In the genomic region with DNA sequence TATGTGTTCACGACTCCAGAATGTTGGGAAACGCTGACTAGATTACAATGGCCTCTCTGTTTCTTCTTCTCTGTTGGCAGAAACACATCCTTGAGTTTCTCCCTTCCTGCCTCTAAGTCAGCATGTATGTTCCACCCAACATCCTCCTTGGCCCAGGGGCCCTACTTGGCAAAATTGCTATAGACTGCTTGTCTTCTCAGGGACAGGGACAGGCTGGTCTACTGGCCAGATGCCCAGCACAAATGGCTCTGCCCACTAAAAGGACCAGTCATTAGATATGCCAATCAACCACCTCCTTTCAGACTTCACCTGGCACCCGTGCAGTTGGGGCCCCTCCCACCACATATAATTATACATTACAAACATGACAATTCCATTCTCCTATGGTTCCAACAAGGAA, we compare ENCODE assay signal across 27 mouse cellular contexts. TPM values are rescaled to one million over a fixed set of nuclear protein-coding genes. Genes with fewer than 3 reads are reported as not detected.
DNase-seq lines count a peak whose midpoint lies in the region; ATAC-seq and TF ChIP-seq lines count a peak whose summit lies in the region.
"Had no signal": no experiment of that assay in that cellular context is flagged by ENCODE, and none has a peak within 500 bp of the region (broad histone marks: within the 10 kb centered on the region; RNA-seq: fewer than 3 reads in every experiment).

No protein-coding gene starts in this region.

- no peak for ATAC-seq in embryonic facial prominence, embryonic 14.5 days (ENCODE audit: low read depth)
- peak; percentile 57; the same call in 1 of the 2 replicates for ATAC-seq in hindbrain, embryonic 16.5 days
- no peak for ATAC-seq in hindbrain, embryonic 12.5 days (ENCODE audit: low FRiP score)
- ATAC-seq in midbrain, postnatal 0 days (ENCODE audit: low FRiP score): no peak
- no peak for ATAC-seq in midbrain, embryonic 15.5 days (replicated peaks)
- ATAC-seq: inflammation-experienced regulatory T-cells, adult 6 months; lung, postnatal 0 days; midbrain, embryonic 16.5 days; Patski had no signal

- H3K27ac ChIP-seq in embryonic facial prominence, embryonic 14.5 days (replicated peaks; ENCODE audit: low read depth, low read length): no peak overlapping the region
- no peak overlapping the region for H3K27ac ChIP-seq in embryonic facial prominence, embryonic 10.5 days (replicated peaks)
- H3K27ac ChIP-seq in hindbrain, embryonic 16.5 days (ENCODE audit: low read depth, low read length): no peak overlapping the region
- H3K27ac ChIP-seq in hindbrain, embryonic 12.5 days: no peak overlapping the region
- H3K27ac ChIP-seq in midbrain, postnatal 0 days (ENCODE audit: low read depth, low read length): no peak overlapping the region
- H3K27ac ChIP-seq in midbrain, embryonic 15.5 days: no peak overlapping the region
- H3K27ac ChIP-seq: kidney, embryonic 15.5 days; limb, embryonic 13.5 days; liver, embryonic 13.5 days; macrophage; neural tube, embryonic 12.5 days; stomach, postnatal 0 days had no signal

- TF ChIP-seq CTCF in midbrain, postnatal 0 days (IDR thresholded peaks at IDR 0.05): no peak

- H3K4me3 ChIP-seq in embryonic facial prominence, embryonic 14.5 days (ENCODE audit: low read depth, low read length): no peak overlapping the region
- no peak overlapping the region for H3K4me3 ChIP-seq in embryonic facial prominence, embryonic 10.5 days
- H3K4me3 ChIP-seq in hindbrain, embryonic 16.5 days (ENCODE audit: low read length): no peak overlapping the region
- no peak overlapping the region for H3K4me3 ChIP-seq in hindbrain, embryonic 12.5 days
- H3K4me3 ChIP-seq in midbrain, postnatal 0 days (ENCODE audit: low read depth, low read length): no peak overlapping the region
- H3K4me3 ChIP-seq in midbrain, embryonic 15.5 days: no peak overlapping the region
- H3K4me3 ChIP-seq: kidney, embryonic 15.5 days; limb, embryonic 13.5 days; liver, embryonic 13.5 days; myocyte; neural tube, embryonic 12.5 days had no signal

- H3K27me3 ChIP-seq in embryonic facial prominence, embryonic 14.5 days (replicated peaks; ENCODE audit: control insufficient read depth, insufficient read depth, low read length): no peaks in the 10 kb centered on the region
- H3K27me3 ChIP-seq in embryonic facial prominence, embryonic 10.5 days (replicated peaks; ENCODE audit: low read depth, poor library complexity, severe bottlenecking): no peaks in the 10 kb centered on the region
- H3K27me3 ChIP-seq in hindbrain, embryonic 16.5 days (replicated peaks; ENCODE audit: control insufficient read depth, insufficient read depth, low read length): no peaks in the 10 kb centered on the region
- 0 out of 2 replicates have a peak, but pooled peaks cover 2% of the 10 kb centered on the region for H3K27me3 ChIP-seq in hindbrain, embryonic 12.5 days
- H3K27me3 ChIP-seq in midbrain, postnatal 0 days (ENCODE audit: insufficient read depth, low read length): no peaks in the 10 kb centered on the region
- H3K27me3 ChIP-seq in midbrain, embryonic 15.5 days (replicated peaks): no peaks in the 10 kb centered on the region
- H3K27me3 ChIP-seq: kidney, embryonic 15.5 days; limb, embryonic 13.5 days; liver, embryonic 13.5 days; neural tube, embryonic 12.5 days; Patski had no signal

- no peaks in the 10 kb centered on the region; the same call in 1 of the 2 replicates for H3K4me1 ChIP-seq in embryonic facial prominence, embryonic 14.5 days (ENCODE audit: control insufficient read depth, insufficient read depth, low read length)
- peaks cover 7% of the 10 kb centered on the region; the same call in 1 of the 2 replicates for H3K4me1 ChIP-seq in embryonic facial prominence, embryonic 10.5 days
- H3K4me1 ChIP-seq in hindbrain, embryonic 16.5 days (ENCODE audit: control insufficient read depth, insufficient read depth, low read depth, low read length): 0 out of 2 replicates have a peak, but pooled peaks cover 2% of the 10 kb centered on the region
- no peaks in the 10 kb centered on the region for H3K4me1 ChIP-seq in hindbrain, embryonic 12.5 days
- no peaks in the 10 kb centered on the region for H3K4me1 ChIP-seq in midbrain, postnatal 0 days (ENCODE audit: insufficient read depth, low read length)
- H3K4me1 ChIP-seq in midbrain, embryonic 15.5 days: peaks cover 7% of the 10 kb centered on the region; the same call in 1 of the 2 replicates
- H3K4me1 ChIP-seq: kidney, embryonic 15.5 days; neural tube, embryonic 12.5 days had no signal

- peak; percentile 19 for DNase-seq in embryonic facial prominence, embryonic 14.5 days (ENCODE audit: low spot score)
- no peak for DNase-seq in embryonic facial prominence, embryonic 10.5 days (ENCODE audit: low spot score)
- peak; percentile 42 for DNase-seq in midbrain, postnatal 0 days (ENCODE audit: low spot score)
- DNase-seq in yolk sac, embryonic 10.5 days (ENCODE audit: low spot score): no peak
- DNase-seq: adrenal gland, postnatal 10 days; cerebellum, adult 11-12 months; gastrocnemius, postnatal 14 days; kidney, adult 11 months; kidney, postnatal 25 days; liver, embryonic 13.5 days; lung, adult 18-20 months; right cerebral cortex, adult 18-20 months; thymus, adult 18-20 months; thymus, postnatal 25 days had no signal

- 60% methylated on average over 3 of the region's 3 CpGs for WGBS in embryonic facial prominence, embryonic 14.5 days
- WGBS in embryonic facial prominence, embryonic 10.5 days: 84% methylated on average over 3 of the region's 3 CpGs
- WGBS in hindbrain, embryonic 16.5 days: 66% methylated on average over 3 of the region's 3 CpGs
- 76% methylated on average over 3 of the region's 3 CpGs for WGBS in hindbrain, embryonic 12.5 days
- WGBS in midbrain, postnatal 0 days: 70% methylated on average over 3 of the region's 3 CpGs
- 80% methylated on average over 3 of the region's 3 CpGs for WGBS in midbrain, embryonic 15.5 days

- H3K9me3 ChIP-seq in embryonic facial prominence, embryonic 14.5 days (ENCODE audit: control insufficient read depth, low read length): no peaks in the 10 kb centered on the region
- no peaks in the 10 kb centered on the region for H3K9me3 ChIP-seq in embryonic facial prominence, embryonic 10.5 days
- no peaks in the 10 kb centered on the region for H3K9me3 ChIP-seq in hindbrain, embryonic 16.5 days (ENCODE audit: control insufficient read depth, low read length)
- no peaks in the 10 kb centered on the region for H3K9me3 ChIP-seq in hindbrain, embryonic 12.5 days (replicated peaks)
- no peaks in the 10 kb centered on the region for H3K9me3 ChIP-seq in midbrain, postnatal 0 days (ENCODE audit: low read length)
- no peaks in the 10 kb centered on the region for H3K9me3 ChIP-seq in midbrain, embryonic 15.5 days
- H3K9me3 ChIP-seq: kidney, embryonic 15.5 days; limb, embryonic 13.5 days; liver, embryonic 13.5 days; neural tube, embryonic 12.5 days had no signal

- H3K4me2 ChIP-seq in embryonic facial prominence, embryonic 14.5 days (ENCODE audit: low read depth, low read length): no peak overlapping the region
- no peak overlapping the region for H3K4me2 ChIP-seq in hindbrain, embryonic 16.5 days (ENCODE audit: low read length)
- no peak overlapping the region for H3K4me2 ChIP-seq in hindbrain, embryonic 12.5 days (replicated peaks)
- H3K4me2 ChIP-seq in midbrain, postnatal 0 days (ENCODE audit: low read depth, low read length, poor library complexity, severe bottlenecking): no peak overlapping the region
- H3K4me2 ChIP-seq in midbrain, embryonic 15.5 days: no peak overlapping the region
- H3K4me2 ChIP-seq: kidney, embryonic 15.5 days; limb, embryonic 13.5 days; liver, embryonic 13.5 days; neural tube, embryonic 12.5 days had no signal

- no peaks in the 10 kb centered on the region for H3K36me3 ChIP-seq in embryonic facial prominence, embryonic 14.5 days (ENCODE audit: control insufficient read depth, insufficient read depth, low read length)
- no peaks in the 10 kb centered on the region for H3K36me3 ChIP-seq in embryonic facial prominence, embryonic 10.5 days (replicated peaks)
- H3K36me3 ChIP-seq in hindbrain, embryonic 16.5 days (ENCODE audit: control insufficient read depth, insufficient read depth, low read length): no peaks in the 10 kb centered on the region
- H3K36me3 ChIP-seq in hindbrain, embryonic 12.5 days: no peaks in the 10 kb centered on the region
- no peaks in the 10 kb centered on the region for H3K36me3 ChIP-seq in midbrain, postnatal 0 days (ENCODE audit: insufficient read depth, low read length)
- H3K36me3 ChIP-seq in midbrain, embryonic 15.5 days (replicated peaks): no peaks in the 10 kb centered on the region
- H3K36me3 ChIP-seq: kidney, embryonic 15.5 days; limb, embryonic 13.5 days; liver, embryonic 13.5 days; neural tube, embryonic 12.5 days had no signal

- H3K9ac ChIP-seq in embryonic facial prominence, embryonic 14.5 days (ENCODE audit: low read depth, low read length): no peak overlapping the region
- no peak overlapping the region for H3K9ac ChIP-seq in hindbrain, embryonic 16.5 days (ENCODE audit: low read depth, low read length)
- H3K9ac ChIP-seq in hindbrain, embryonic 12.5 days: no peak overlapping the region
- no peak overlapping the region for H3K9ac ChIP-seq in midbrain, postnatal 0 days (replicated peaks; ENCODE audit: low read length, poor library complexity, severe bottlenecking)
- no peak overlapping the region for H3K9ac ChIP-seq in midbrain, embryonic 15.5 days
- H3K9ac ChIP-seq: kidney, embryonic 15.5 days; limb, embryonic 13.5 days; liver, embryonic 13.5 days; neural tube, embryonic 12.5 days had no signal

RNA-seq across cellular contexts. Expression of a gene that starts 25.9 kb away (rescaled TPM):
- polyA plus RNA-seq in embryonic facial prominence, embryonic 14.5 days (2014; fragmentation: Nextera tagmentation; extraction: Ambion mirVana): 23.7 and 25.2 TPM in 2 replicates
- 12.2 and 14.6 TPM in 2 replicates for polyA plus RNA-seq in embryonic facial prominence, embryonic 10.5 days (2016; fragmentation: Nextera tagmentation; extraction: Ambion mirVana)
- 23.5 and 26.3 TPM in 2 replicates for polyA plus RNA-seq in hindbrain, embryonic 16.5 days (2015; fragmentation: Nextera tagmentation; extraction: Ambion mirVana)
- polyA plus RNA-seq in hindbrain, embryonic 12.5 days (2016; fragmentation: Nextera tagmentation; extraction: Ambion mirVana): 29.3 and 34.8 TPM in 2 replicates
- total RNA-seq in midbrain, postnatal 0 days (2014; rRNA removed): 23.7 and 25.6 TPM in 2 replicates
- 23.5 and 29.5 TPM in 2 replicates for polyA plus RNA-seq in midbrain, postnatal 0 days (2015; fragmentation: Nextera tagmentation; extraction: Ambion mirVana)
- polyA plus RNA-seq in midbrain, embryonic 15.5 days (2015; fragmentation: Nextera tagmentation; extraction: Ambion mirVana): 21.8 and 24.6 TPM in 2 replicates
- polyA plus RNA-seq: macrophage, myocyte had no signal

Comparison
In these comparisons a context has a peak if more than half of its experiments do, and no peak if none do; other contexts are left out.
1. DNase-seq: peak in embryonic facial prominence, embryonic 14.5 days (single experiment) and midbrain, postnatal 0 days (single experiment); none in embryonic facial prominence, embryonic 10.5 days (single experiment) and yolk sac, embryonic 10.5 days (single experiment).